Mouse (Mus musculus) ES-Bruce4 (cell line): ENCODE measurements at regions not wholly inside any gene's neighbourhood (a gene's known extent, or its start where the extent isn't known, plus 50 kb on each side); places are given as distances from the start of the nearest gene placed in this dataset.
"Not testable (repeated sequence)": the region's sequence is repeated elsewhere in the genome, so short reads cannot be mapped to it uniquely, and the experiment has no call there.

Experiments
- H3K27ac ChIP-seq: 2 replicates; pipeline ENCODE4 v1.5.1; 2012; ENCODE audit warnings: low read length, inconsistent platforms; ENCODE audit not compliant: insufficient read depth
- H3K27me3 ChIP-seq: 2 replicates; pipeline ENCODE4 v1.6.1; 2012; ENCODE audit warnings: mild to moderate bottlenecking, low read length, inconsistent platforms; ENCODE audit not compliant: control insufficient read depth, poor library complexity, insufficient read depth, severe bottlenecking
- H3K36me3 ChIP-seq: 2 replicates; pipeline ENCODE4 v1.6.1; 2012; ENCODE audit warnings: inconsistent platforms, mild to moderate bottlenecking, low read length, moderate library complexity; ENCODE audit not compliant: control insufficient read depth, poor library complexity, insufficient read depth, severe bottlenecking
- H3K4me1 ChIP-seq: one replicate; pipeline ENCODE4 v1.8.1; 2011; ENCODE audit warnings: low read length; ENCODE audit not compliant: control insufficient read depth, insufficient read depth
- H3K4me3 ChIP-seq: 2 replicates; pipeline ENCODE4 v1.5.1; 2011; ENCODE audit warnings: low read depth, mild to moderate bottlenecking, low read length
- H3K9ac ChIP-seq: 2 replicates; pipeline ENCODE4 v1.6.1; 2012; ENCODE audit warnings: low read depth, mild to moderate bottlenecking, inconsistent platforms; ENCODE audit not compliant: poor library complexity, severe bottlenecking
- H3K9me3 ChIP-seq: replicated peaks from 2 replicates; pipeline ENCODE4 v1.6.1; 2012; ENCODE audit warnings: mild to moderate bottlenecking, low read length, inconsistent platforms; ENCODE audit not compliant: control insufficient read depth, poor library complexity, insufficient read depth, severe bottlenecking
- CTCF ChIP-seq: IDR thresholded peaks from one replicate; pipeline ENCODE4 v1.8.1; 2011; ENCODE audit warnings: low read depth, low read length
- EP300 ChIP-seq: IDR thresholded peaks from 2 replicates; pipeline ENCODE4 v1.6.1; 2011; ENCODE audit warnings: low read depth, low read length; ENCODE audit not compliant: insufficient read depth
- POLR2A ChIP-seq: IDR thresholded peaks from one replicate; pipeline ENCODE4 v1.8.1; 2011; ENCODE audit warnings: low read length; ENCODE audit not compliant: insufficient read depth

DNA sequence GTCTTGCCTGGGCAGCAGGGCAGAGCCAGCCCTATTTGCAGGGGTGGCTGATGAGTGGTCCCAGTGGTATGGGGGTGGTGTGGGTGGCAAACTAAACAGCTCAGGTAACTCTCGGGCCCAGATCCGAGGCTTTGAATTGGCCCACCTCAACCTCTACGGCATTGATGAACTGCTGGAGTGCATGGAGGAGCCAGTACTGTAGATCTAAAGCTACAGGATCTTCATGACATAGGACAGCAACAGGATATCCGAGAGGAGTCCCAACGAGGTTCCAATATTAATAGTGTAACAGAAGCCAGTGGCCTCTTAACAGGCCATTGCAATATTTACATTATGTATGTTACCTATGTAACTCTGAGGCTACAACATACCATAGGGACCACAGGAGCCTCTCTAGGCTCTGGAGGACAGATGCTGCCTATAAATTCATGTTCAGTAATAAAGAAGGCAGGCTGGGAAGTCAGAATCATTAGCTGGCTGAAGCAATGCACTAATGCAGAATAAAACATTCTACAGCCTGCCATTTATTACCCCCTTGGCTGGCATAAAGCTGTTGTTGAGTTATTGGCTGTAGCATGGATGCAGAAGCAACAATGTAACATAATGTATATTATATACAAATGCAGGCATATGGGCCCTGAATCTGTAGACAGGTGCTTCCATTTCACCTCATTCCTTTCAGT lies 283.5 kb downstream of the Kif20b start:
- no peaks in the 10 kb centered on the region for H3K4me1 ChIP-seq
- H3K27ac ChIP-seq: no peak overlapping the region
- H3K4me3 ChIP-seq: no peak overlapping the region
- TF ChIP-seq EP300 (no peak), POLR2A (no peak), CTCF (no peak)
- no peak overlapping the region for H3K9ac ChIP-seq
- H3K9me3 ChIP-seq: no peaks in the 10 kb centered on the region
- no peaks in the 10 kb centered on the region for H3K36me3 ChIP-seq
- no peaks in the 10 kb centered on the region for H3K27me3 ChIP-seq

DNA sequence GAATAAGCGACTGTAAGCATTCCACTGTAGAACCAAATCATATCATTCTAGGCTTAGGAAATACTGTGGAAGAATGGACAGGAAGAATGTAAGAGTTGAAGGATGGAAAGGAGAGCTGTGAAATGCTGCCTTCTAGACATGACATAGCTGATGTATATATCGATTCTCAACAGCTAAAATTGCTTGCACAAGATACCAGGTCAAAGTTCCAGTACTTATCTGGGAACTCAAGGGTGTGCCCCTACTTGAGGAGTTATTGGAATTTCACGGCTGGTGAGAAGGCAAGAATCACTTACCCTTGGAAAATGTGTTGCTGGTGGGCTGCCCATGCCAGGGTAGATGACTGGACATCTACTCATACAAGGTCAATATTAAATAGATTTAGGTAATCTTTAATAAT lies 322.0 kb downstream of the Kif20b start:
- no peak overlapping the region for H3K9ac ChIP-seq
- H3K27ac ChIP-seq: no peak overlapping the region
- H3K9me3 ChIP-seq: no peaks in the 10 kb centered on the region
- H3K27me3 ChIP-seq: no peaks in the 10 kb centered on the region
- H3K4me1 ChIP-seq: no peaks in the 10 kb centered on the region
- TF ChIP-seq POLR2A (no peak), EP300 (no peak), CTCF (no peak)
- no peaks in the 10 kb centered on the region for H3K36me3 ChIP-seq
- no peak overlapping the region for H3K4me3 ChIP-seq

DNA sequence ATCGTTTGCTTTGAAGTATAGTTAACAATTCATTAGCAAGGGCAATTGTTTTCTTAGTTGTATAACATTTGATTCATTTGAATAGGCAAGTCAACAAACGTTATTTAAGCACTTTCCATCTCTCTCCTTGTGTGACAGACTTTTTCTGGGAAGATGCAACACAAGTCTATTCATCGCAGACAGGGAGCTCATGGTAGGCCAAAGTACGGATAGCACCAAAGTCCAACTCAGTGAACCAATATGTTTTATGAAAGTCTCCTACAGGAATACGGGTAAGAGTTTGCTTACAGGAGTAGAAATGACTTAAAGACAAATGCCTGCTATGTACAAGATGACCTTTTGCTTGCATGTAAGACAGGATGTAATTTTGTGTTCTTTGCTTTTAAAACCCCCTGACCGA lies 325.4 kb downstream of the Kif20b start:
- no peak overlapping the region for H3K9ac ChIP-seq
- H3K36me3 ChIP-seq: no peaks in the 10 kb centered on the region
- H3K9me3 ChIP-seq: no peaks in the 10 kb centered on the region
- H3K4me3 ChIP-seq: no peak overlapping the region
- H3K27ac ChIP-seq: no peak overlapping the region
- no peaks in the 10 kb centered on the region for H3K4me1 ChIP-seq
- TF ChIP-seq EP300: no peak
- TF ChIP-seq CTCF: no peak
- no peak for TF ChIP-seq POLR2A
- no peaks in the 10 kb centered on the region for H3K27me3 ChIP-seq

DNA sequence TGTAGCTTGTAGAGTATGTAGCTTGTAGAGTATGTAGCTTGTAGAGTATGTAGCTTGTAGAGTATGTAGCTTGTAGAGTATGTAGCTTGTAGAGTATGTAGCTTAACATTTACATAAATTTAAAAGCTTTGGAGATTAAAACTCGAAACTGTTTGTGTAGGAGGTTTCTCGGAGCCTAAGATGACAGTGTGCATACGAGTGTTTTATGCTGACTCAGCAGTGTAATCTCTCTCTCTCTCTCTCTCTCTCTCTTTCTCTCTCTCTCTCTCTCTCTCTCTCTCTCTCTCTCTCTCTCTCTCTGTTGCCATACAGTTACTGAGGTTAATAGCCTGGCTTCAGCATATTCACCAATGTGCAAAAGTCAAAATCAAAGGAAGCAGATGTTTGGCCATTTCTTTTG lies 336.5 kb downstream of the Kif20b start:
- not testable (repeated sequence) for H3K4me1 ChIP-seq, H3K36me3 ChIP-seq, H3K27ac ChIP-seq, H3K4me3 ChIP-seq, H3K9me3 ChIP-seq, H3K9ac ChIP-seq, H3K27me3 ChIP-seq

DNA sequence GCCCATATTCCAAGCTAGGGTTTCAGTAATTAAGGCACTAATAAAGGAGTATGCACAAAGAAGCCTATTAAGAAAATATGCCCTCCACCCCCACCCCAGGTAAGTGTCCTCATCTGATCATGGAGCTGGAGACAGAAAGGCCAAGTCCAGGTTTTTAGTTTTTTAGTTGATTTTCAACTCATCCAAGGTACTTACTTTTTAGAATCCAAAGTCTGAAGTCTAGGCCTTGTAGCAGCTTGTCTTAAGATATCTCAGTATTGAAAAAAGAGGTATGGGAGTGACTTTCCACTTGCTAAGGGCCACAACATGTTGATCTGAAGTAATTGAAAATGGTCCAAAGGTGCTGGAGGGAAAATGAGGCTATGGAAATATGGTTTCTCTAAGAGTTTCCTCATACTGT lies 340.9 kb downstream of the Kif20b start:
- Histone ChIP-seq H3K27me3 (no peaks in the 10 kb centered on the region), H3K36me3 (no peaks in the 10 kb centered on the region), H3K4me3 (no peak overlapping the region), H3K9me3 (no peaks in the 10 kb centered on the region), H3K27ac (no peak overlapping the region), H3K4me1 (no peaks in the 10 kb centered on the region), H3K9ac (no peak overlapping the region)
- no peak for TF ChIP-seq POLR2A
- no peak for TF ChIP-seq CTCF
- TF ChIP-seq EP300: no peak

DNA sequence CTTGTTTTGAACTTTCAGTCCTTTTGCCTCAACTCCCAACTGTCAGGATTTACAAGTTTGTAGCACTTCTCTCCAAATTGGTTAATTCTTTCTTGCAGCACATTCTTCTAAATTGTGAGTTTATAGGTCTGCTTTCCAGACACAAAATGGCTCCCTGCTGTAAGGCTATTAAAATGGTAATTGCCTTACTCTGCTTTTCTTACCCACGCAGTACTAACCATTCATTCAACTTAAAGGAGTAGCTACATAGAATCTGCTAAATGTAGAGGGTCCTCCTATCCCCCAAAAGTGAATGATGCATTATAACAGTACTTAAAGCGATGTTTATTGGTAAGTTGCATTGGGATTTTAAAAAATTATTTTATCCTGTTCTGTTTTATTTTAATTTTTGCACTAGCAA lies 356.2 kb downstream of the Kif20b start:
- Histone ChIP-seq H3K9me3 (no peaks in the 10 kb centered on the region), H3K4me3 (no peak overlapping the region), H3K27me3 (no peaks in the 10 kb centered on the region), H3K9ac (no peak overlapping the region), H3K4me1 (no peaks in the 10 kb centered on the region), H3K36me3 (no peaks in the 10 kb centered on the region), H3K27ac (no peak overlapping the region)
- TF ChIP-seq EP300 (no peak), POLR2A (no peak), CTCF (no peak)
